Mouse (Mus musculus): ENCODE data around the gene Mast4. TPM values are rescaled to one million over a fixed set of nuclear protein-coding genes. Genes with fewer than 3 reads are reported as not detected.

Gene Mast4
- polyA plus RNA-seq, 1 experiment from 2014 or later = 18.8 TPM

- WGBS = 48% methylated on average over 15 of the region's 15 CpGs
- peaks cover 34% of the 10 kb centered on the region for H3K4me1 ChIP-seq
- H3K4me2 ChIP-seq (replicated peaks) = no peak overlapping the region
- no peaks in the 10 kb centered on the region for H3K9me3 ChIP-seq
- no peak overlapping the region for H3K4me3 ChIP-seq
- no peaks in the 10 kb centered on the region for H3K36me3 ChIP-seq
- no peaks in the 10 kb centered on the region for H3K27me3 ChIP-seq (replicated peaks)
- H3K27ac ChIP-seq = no peak overlapping the region
- no peak for ATAC-seq (ENCODE audit: low FRiP score, low read depth)
- 0 out of 2 replicates have a peak overlapping the region, but pooled peaks have one; percentile 2 for H3K9ac ChIP-seq
Measured at GRCm38 (mm10) chr13:102898374-102899131, 435.7 kb downstream of the Mast4 start.

- no peaks in the 10 kb centered on the region for H3K27me3 ChIP-seq (replicated peaks)
- ATAC-seq (ENCODE audit: low FRiP score, low read depth) = no peak
- no peak overlapping the region for H3K4me3 ChIP-seq
- H3K4me1 ChIP-seq = peaks cover 38% of the 10 kb centered on the region
- no peak overlapping the region for H3K4me2 ChIP-seq (replicated peaks)
- no peaks in the 10 kb centered on the region for H3K9me3 ChIP-seq
- no peaks in the 10 kb centered on the region for H3K36me3 ChIP-seq
- H3K9ac ChIP-seq = no peak overlapping the region
- H3K27ac ChIP-seq = no peak overlapping the region
Measured at GRCm38 (mm10) chr13:102896322-102896721, 438.0 kb downstream of the Mast4 start.

- no peak overlapping the region for H3K4me3 ChIP-seq
- H3K27me3 ChIP-seq (replicated peaks) = no peaks in the 10 kb centered on the region
- H3K36me3 ChIP-seq = no peaks in the 10 kb centered on the region
- no peak overlapping the region for H3K9ac ChIP-seq
- no peaks in the 10 kb centered on the region for H3K9me3 ChIP-seq
- no peak for ATAC-seq (ENCODE audit: low FRiP score, low read depth)
- WGBS = 46% methylated on average over 6 of the region's 6 CpGs
- H3K27ac ChIP-seq = no peak overlapping the region
- H3K4me2 ChIP-seq (replicated peaks) = no peak overlapping the region
- H3K4me1 ChIP-seq = peaks cover 37% of the 10 kb centered on the region
Measured at GRCm38 (mm10) chr13:102895894-102896293, 438.4 kb downstream of the Mast4 start.

DNA sequence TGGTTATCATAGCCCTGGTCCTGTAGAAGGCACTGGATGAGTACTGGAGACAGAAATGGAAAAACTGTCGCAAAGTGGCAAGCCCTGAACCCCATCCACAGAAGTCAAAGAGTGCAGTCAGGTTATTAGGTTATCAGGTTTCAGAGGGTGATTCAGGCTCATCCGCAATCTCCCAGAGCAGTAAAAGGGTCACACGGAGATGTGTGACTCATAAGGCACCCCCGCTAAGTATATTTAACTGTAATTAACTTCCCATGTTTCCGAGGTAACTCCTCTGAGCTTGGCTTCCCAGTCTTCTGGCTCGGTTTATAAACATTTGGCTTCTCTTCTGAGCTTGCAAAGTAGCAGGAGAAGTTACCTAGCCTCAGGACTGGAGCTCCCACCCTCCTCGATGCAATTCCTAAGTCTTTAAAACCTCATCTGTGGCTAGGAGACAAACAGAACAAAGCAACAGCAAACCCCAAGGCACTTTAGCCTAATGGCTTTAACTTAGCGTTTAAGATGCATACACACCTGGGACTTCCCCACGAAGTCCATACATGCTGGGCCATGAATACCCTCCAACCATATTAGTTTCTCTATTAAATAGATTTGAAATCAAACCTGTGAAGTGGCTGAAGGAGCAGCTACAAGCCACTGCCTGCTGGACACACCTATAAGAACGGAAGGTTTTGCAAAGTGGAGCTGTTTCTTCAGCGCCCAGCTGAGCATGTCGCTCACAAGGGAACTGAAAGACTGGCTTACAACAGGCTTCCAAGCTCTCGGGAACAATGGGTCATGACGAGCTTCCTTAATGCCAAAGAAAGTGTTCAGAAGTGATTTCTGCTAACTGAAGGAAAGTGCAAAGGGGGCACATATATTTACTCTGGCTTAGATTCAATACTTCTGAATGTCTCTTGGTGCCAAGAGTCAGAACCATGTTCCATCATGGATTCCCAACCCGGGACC lies 439.7 kb downstream of the Mast4 start:
- Histone ChIP-seq H3K36me3 (no peaks in the 10 kb centered on the region), H3K9me3 (no peaks in the 10 kb centered on the region), H3K4me3 (no peak overlapping the region), H3K4me1 (peaks cover 24% of the 10 kb centered on the region), H3K9ac (no peak overlapping the region), H3K27me3 (replicated peaks) (no peaks in the 10 kb centered on the region), H3K4me2 (replicated peaks) (no peak overlapping the region), H3K27ac (no peak overlapping the region)
- 29% methylated on average over 15 of the region's 15 CpGs for WGBS
- ATAC-seq (ENCODE audit: low FRiP score, low read depth) = no peak

DNA sequence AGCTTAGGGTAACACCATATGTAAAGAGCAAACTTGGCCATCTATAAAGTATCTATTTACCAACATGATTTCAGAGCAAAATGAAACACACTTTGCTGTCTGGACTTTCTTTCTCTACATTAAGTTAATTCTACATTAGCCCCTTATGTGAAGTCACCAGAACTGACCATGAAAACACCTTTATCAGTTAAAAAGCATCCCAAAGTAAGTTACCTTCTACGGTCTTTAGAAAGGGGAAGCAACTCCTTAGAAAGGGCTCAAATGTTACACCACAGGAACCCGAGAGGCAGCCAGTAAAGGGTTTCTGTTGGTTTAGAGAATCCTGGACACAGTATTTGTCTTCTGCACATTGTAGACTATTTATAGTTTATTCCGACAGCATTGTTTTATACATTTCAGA lies 441.5 kb downstream of the Mast4 start:
- Histone ChIP-seq H3K4me1 (peaks cover 18% of the 10 kb centered on the region), H3K4me3 (no peak overlapping the region), H3K9me3 (no peaks in the 10 kb centered on the region), H3K27me3 (replicated peaks) (no peaks in the 10 kb centered on the region), H3K4me2 (replicated peaks) (no peak overlapping the region), H3K36me3 (no peaks in the 10 kb centered on the region), H3K9ac (no peak overlapping the region), H3K27ac (no peak overlapping the region)
- WGBS = 87% methylated on average over 3 of the region's 3 CpGs
- ATAC-seq (ENCODE audit: low FRiP score, low read depth) = no peak

DNA sequence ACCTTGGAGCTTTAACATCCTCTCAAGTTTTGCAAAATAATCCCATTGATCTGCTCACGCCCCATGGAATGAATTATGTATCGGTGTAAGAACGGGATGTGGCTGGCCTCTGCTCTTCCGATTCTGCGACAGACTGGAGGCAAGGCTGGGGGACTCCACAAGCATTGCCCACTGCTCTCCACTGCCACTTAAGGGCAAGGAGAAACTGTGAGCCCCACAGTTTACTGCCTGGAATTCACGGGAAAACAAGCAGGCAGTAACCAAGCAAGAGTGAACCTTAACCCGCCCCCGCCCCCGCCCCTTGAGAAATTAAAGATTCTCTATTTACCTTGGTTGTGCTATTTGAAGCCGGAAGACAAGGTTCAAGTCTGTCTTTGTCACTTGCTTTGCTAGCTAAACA lies 444.3 kb downstream of the Mast4 start:
- no peaks in the 10 kb centered on the region for H3K9me3 ChIP-seq
- no peak overlapping the region for H3K9ac ChIP-seq
- no peaks in the 10 kb centered on the region for H3K27me3 ChIP-seq (replicated peaks)
- 82% methylated on average over 10 of the region's 10 CpGs for WGBS
- ATAC-seq (ENCODE audit: low FRiP score, low read depth) = no peak
- H3K4me2 ChIP-seq (replicated peaks) = no peak overlapping the region
- peaks cover 13% of the 10 kb centered on the region for H3K4me1 ChIP-seq
- no peak overlapping the region for H3K4me3 ChIP-seq
- H3K27ac ChIP-seq = no peak overlapping the region
- no peaks in the 10 kb centered on the region for H3K36me3 ChIP-seq

DNA sequence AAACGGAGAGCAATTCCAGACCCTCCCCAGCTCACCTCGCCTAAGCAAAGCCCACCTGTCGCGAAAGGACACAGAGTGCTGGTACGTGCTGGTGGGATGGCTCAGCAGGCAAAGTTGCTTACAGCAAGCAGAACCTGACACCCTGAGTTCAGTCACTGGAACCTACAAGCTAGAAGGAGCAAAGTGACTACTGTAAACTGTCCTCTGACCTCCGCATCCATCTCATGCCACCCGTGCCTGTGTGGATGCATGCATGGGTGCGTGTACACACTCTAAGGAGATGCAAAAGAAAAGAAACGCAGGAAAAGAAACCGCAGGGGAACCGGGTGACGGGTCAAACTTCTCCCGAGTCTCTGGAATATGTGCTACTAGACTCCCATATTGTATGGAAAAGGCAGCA lies 444.8 kb downstream of the Mast4 start:
- Histone ChIP-seq H3K4me2 (replicated peaks) (no peak overlapping the region), H3K9me3 (no peaks in the 10 kb centered on the region), H3K27ac (no peak overlapping the region), H3K9ac (no peak overlapping the region), H3K27me3 (replicated peaks) (no peaks in the 10 kb centered on the region), H3K36me3 (no peaks in the 10 kb centered on the region), H3K4me3 (no peak overlapping the region), H3K4me1 (peaks cover 9% of the 10 kb centered on the region; the same call in 1 of the 2 replicates)
- no peak for ATAC-seq (ENCODE audit: low FRiP score, low read depth)
- WGBS = 90% methylated on average over 13 of the region's 13 CpGs

DNA sequence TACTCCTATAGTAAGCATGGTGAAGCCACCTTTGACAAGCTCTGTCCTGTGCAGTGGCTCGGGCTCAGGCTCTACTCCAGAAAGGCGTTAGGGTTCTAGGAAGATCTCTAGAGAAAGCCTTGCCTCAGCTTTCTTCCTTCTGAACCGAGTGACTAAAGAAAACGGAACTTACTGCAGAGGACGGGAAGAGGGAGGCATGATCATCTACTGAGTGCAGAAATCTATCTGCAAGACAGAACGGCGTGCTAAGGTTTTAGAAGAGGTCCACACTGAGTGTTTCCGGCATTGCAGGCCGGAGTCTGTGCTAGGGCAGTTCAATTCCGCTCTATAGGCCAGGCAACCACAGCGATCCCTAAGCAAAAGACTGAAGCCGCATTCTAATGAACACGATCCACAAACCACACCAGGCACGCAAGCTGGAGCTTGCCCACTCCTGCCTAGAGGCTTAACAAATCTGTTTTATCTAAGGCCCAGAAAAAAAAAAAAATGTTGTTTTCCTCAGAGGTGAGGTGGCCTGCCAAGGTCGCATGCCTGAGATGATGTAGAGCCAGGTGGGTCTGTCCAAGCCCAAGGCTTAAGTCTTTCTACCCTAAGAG lies 445.3 kb downstream of the Mast4 start:
- WGBS = 89% methylated on average over 15 of the region's 15 CpGs
- ATAC-seq (ENCODE audit: low FRiP score, low read depth) = no peak
- Histone ChIP-seq H3K4me1 (0 out of 2 replicates have a peak, but pooled peaks cover 7% of the 10 kb centered on the region), H3K27ac (no peak overlapping the region), H3K27me3 (replicated peaks) (no peaks in the 10 kb centered on the region), H3K4me3 (no peak overlapping the region), H3K9me3 (no peaks in the 10 kb centered on the region), H3K36me3 (no peaks in the 10 kb centered on the region), H3K4me2 (replicated peaks) (no peak overlapping the region), H3K9ac (no peak overlapping the region)

DNA sequence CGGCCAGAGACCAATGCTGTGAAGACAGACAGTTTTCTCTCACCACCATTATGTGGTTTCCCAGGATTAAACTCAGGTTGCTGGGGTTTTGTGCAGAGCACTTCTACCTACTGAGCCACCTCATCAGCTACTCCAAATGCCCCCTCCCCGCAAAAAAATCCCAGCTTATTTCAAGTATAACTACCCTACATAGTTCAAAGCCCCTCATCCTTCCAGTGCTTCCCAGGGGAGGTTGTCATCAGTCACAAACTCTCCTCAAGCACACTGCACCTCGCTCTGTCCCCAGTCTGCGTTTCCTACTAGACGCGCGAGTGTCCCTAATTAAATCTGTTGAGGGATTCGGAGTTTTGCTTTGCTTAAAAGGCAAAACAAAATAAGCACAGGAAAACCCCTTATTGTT lies 446.1 kb downstream of the Mast4 start:
- WGBS = 82% methylated on average over 8 of the region's 8 CpGs
- Histone ChIP-seq H3K27ac (no peak overlapping the region), H3K4me2 (replicated peaks) (no peak overlapping the region), H3K9me3 (no peaks in the 10 kb centered on the region), H3K9ac (no peak overlapping the region), H3K4me3 (no peak overlapping the region), H3K27me3 (replicated peaks) (no peaks in the 10 kb centered on the region), H3K4me1 (0 out of 2 replicates have a peak, but pooled peaks cover 5% of the 10 kb centered on the region), H3K36me3 (no peaks in the 10 kb centered on the region)
- no peak for ATAC-seq (ENCODE audit: low FRiP score, low read depth)

GRCm38 (mm10) chr13:102887534-102887933 lies 446.8 kb downstream of the Mast4 start:
- Histone ChIP-seq H3K4me3 (no peak overlapping the region), H3K9me3 (no peaks in the 10 kb centered on the region), H3K27me3 (replicated peaks) (no peaks in the 10 kb centered on the region), H3K4me2 (replicated peaks) (no peak overlapping the region), H3K4me1 (0 out of 2 replicates have a peak, but pooled peaks cover 4% of the 10 kb centered on the region), H3K27ac (no peak overlapping the region), H3K9ac (no peak overlapping the region), H3K36me3 (no peaks in the 10 kb centered on the region)
- WGBS = 97% methylated on average over 13 of the region's 13 CpGs
- no peak for ATAC-seq (ENCODE audit: low FRiP score, low read depth)

DNA sequence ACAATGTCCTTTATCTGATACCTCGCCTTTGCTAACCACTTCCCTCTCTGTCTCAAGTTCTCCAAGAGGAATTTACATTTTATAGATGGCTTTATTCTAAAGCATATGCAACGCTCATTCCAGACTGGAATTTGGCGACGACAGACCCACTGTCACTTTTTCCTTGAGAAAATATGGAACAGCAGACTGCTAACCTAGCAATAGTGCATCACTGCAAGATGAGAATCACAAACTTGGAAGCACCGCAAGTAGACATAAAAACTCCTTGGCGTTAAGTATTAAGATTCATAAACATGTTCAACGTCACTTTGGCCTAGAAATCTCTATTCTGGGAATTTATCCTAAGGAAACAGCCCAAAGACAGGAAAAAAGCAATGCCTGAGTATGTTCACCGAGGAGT lies 447.5 kb downstream of the Mast4 start:
- Histone ChIP-seq H3K9me3 (no peaks in the 10 kb centered on the region), H3K4me1 (0 out of 2 replicates have a peak, but pooled peaks cover 4% of the 10 kb centered on the region), H3K4me2 (replicated peaks) (no peak overlapping the region), H3K36me3 (no peaks in the 10 kb centered on the region), H3K27ac (no peak overlapping the region), H3K9ac (no peak overlapping the region), H3K27me3 (replicated peaks) (no peaks in the 10 kb centered on the region), H3K4me3 (no peak overlapping the region)
- ATAC-seq (ENCODE audit: low FRiP score, low read depth) = no peak
- 86% methylated on average over 8 of the region's 8 CpGs for WGBS

DNA sequence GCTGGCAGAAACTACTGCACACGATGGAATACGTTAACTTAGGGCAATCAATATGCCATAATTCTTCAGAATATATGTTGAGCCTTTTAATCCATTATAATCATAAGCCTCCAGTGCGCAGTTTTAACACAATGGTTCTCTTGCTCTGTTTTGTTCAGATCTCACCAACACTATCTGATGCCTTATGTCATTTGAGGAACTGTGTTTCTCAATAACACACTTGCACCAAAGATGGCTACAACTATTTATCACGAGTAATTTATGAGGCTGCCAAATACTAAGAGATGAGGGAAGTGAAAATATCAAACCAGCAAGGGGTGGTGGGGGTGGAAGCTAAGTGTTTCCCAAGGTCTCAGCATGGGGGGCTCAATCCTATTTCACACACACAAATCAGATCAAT lies 448.1 kb downstream of the Mast4 start:
- H3K36me3 ChIP-seq = no peaks in the 10 kb centered on the region
- no peak overlapping the region for H3K9ac ChIP-seq
- no peak for ATAC-seq (ENCODE audit: low FRiP score, low read depth)
- 82% methylated on average over 4 of the region's 4 CpGs for WGBS
- no peak overlapping the region for H3K4me3 ChIP-seq
- H3K4me1 ChIP-seq = 0 out of 2 replicates have a peak, but pooled peaks cover 4% of the 10 kb centered on the region
- no peaks in the 10 kb centered on the region for H3K27me3 ChIP-seq (replicated peaks)
- H3K9me3 ChIP-seq = no peaks in the 10 kb centered on the region
- H3K4me2 ChIP-seq (replicated peaks) = no peak overlapping the region
- H3K27ac ChIP-seq = no peak overlapping the region
